Mouse (Mus musculus) thymus, postnatal 14 days (tissue): ENCODE measurements around the gene Mllt11.

Experiments used
- DNase-seq: peaks from one replicate; pipeline ENCODE4 v3.0.0; 2021

Gene Mllt11

GRCm38 (mm10) chr3:95231298-95232221 is at the start of gene Mllt11:
Gene Mllt11 (minus strand): TSS chr3:95232171.
- DNase-seq, result peak; percentile 77

DNA sequence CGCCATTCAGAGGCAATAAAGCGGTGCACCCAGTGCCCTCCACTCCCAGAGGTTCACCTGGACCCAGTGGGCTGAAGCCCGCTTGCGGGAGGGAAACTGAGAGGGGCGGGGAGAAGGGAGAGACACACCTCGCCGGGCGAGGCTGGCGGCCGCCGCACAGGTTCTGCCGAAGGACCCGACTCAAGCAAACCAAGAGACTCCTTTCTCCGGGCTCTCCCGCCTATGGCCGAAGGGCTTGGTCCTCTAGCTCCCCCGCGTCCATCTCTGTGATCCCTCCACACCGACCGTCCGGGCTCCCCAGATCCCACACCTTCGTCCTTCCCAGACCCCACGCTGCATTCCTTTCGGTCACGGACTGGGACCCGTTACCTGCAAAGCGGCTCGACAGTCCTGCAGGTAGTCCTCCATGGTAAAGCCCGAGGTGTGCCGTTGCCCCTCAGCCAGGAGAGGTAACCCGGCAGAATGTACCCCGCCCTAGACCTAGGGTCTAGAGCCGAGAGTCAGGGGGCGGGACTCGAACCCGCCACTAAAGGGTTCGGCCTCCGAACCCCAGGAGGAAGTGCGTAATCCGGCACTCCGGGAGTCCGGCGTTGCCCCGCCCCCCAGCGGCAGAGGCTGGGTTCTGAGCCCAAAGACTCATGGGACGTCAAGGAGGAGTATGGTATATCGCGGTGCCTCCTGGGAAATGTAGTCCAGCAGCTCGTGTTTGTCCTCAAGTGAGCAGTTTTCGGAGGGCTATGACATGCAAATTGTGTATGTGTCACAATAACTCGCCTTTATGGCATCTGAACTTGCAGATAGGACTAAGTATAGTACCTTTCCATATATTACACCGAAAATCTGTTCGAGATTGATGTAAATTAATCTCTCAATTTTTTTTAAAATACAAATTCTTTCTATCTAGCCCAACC is 49.5 kb upstream of the Mllt11 start, which contains the start of the genes Mindy1 and Prune1:
Mindy1 (plus strand) TSS at position 130 of the 911 bp plus-strand sequence.
Prune1 (minus strand) TSS at position 861 of the 911 bp plus-strand sequence.
- peak; percentile 100 for DNase-seq

GRCm38 (mm10) chr3:95280747-95281146 is 48.8 kb upstream of the Mllt11 start:
- no peak for DNase-seq

GRCm38 (mm10) chr3:95277149-95277551 is 45.2 kb upstream of the Mllt11 start:
- DNase-seq, result no peak

DNA sequence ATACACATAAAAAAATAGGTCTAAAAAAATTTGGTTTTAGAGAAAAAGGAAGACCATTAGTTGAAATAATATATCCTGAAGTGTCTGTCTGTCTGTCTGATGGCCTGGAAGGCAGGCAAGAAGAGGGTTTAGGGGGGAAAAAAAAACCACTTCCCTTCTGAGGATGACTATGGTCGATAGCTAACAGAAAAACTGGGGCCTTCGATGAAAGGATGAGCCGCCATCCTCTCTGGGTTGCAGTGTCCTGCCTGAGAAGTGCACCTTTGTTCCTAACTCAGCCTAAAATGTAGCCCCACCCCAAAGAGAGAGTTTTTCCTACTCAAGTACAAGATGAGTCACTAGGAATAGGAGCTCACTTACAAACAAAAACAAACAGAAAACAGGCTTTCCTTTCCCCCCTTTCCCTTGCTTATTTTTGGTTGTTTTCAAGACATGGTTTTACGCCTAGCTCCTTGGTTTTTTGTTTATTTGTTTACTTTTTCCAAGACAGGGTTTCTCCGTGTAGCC is 44.5 kb upstream of the Mllt11 start:
- no peak for DNase-seq

- no peak for DNase-seq
Observed at GRCm38 (mm10) chr3:95275161-95275560, 43.2 kb upstream of the Mllt11 start.

- DNase-seq, result no peak
Observed at GRCm38 (mm10) chr3:95274453-95274852, 42.5 kb upstream of the Mllt11 start.

DNA sequence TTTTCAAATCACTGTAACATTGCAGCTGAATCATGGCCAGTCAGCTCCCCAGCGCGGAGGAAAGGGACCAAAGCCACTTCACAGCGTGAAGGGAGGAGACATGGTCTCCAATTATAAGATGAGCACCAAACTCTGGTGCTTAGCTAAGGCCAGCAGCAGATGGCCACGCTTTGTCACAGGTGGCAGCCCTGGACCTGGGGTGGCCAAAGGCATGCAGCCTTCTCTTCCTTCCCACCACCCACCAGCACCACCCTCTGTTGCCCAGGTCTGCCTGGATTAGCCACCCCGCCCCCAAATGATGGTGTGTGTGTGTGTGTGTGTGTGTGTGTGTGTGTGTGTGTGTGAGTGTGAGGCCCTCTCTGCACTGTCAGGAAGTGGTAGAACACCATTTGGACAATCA is 41.5 kb upstream of the Mllt11 start:
- no peak for DNase-seq

DNA sequence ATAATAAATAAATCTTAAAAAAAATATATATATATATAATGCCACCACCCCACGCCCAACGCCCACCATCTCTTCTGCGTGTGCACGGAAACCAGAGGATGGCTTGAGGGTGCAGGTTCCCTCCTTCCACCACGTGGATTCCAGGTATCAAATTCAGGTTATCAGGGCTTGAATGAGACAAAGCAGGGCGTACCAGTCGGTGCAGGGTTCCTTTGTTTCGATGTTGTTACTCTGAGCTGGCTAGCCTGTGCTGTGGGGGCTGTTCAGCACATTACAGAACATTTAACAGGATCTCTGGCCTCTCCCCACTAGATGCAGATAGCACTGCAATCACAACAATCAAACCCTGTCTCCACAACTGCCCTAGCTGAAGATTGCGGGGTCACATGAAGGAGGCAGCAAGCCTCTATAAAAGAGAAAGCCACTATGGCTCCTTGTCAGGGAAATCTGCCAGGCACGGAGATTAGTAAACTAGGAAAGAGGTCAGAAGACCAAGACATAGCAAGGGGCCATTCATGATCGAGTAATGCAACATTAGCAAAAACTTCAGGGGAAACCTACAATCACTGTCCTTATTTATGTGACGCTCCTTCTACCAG is 38.9 kb upstream of the Mllt11 start:
- no peak for DNase-seq

DNA sequence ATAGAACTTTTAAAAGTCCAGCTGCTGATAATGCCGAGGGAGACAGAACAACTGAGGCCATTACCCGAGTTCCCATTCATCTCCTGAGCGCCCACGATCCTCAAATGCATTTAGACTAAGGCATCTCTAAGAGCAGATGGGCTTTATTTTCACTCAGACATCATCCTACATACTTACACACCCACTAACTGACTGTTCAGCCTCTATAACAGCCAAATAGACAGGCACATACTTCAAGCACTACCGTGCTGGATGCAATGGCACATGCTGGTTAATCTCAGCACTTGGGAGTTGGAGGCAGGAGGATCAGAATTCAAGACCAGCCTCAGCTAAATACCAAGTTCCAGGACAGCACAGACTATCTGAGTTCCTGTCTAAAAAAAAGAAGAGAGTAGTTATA is 37.8 kb upstream of the Mllt11 start:
- no peak for DNase-seq

DNA sequence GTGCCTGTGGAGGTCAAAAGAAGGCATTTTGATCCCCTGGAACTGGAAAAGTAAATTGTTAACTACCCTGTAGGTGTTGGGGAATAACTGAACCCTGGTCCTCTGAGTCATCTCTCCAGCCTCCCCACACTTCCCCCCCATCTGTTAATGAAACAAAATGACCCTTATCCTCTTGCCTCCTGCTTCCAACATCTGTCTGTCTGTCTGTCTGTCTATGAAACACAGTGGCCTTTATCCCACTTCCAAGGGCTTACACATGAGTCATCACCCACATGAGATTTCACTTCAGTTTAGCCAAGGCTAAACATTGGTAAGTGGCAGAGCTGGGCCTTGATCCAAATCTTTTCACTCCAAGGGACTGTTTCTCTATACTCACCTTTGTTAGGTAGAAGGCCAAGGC is 35.9 kb upstream of the Mllt11 start:
- no peak for DNase-seq

- DNase-seq, result no peak
Observed at GRCm38 (mm10) chr3:95266052-95266451, 34.1 kb upstream of the Mllt11 start.

GRCm38 (mm10) chr3:95264724-95265123 is 32.8 kb upstream of the Mllt11 start:
- no peak for DNase-seq

DNA sequence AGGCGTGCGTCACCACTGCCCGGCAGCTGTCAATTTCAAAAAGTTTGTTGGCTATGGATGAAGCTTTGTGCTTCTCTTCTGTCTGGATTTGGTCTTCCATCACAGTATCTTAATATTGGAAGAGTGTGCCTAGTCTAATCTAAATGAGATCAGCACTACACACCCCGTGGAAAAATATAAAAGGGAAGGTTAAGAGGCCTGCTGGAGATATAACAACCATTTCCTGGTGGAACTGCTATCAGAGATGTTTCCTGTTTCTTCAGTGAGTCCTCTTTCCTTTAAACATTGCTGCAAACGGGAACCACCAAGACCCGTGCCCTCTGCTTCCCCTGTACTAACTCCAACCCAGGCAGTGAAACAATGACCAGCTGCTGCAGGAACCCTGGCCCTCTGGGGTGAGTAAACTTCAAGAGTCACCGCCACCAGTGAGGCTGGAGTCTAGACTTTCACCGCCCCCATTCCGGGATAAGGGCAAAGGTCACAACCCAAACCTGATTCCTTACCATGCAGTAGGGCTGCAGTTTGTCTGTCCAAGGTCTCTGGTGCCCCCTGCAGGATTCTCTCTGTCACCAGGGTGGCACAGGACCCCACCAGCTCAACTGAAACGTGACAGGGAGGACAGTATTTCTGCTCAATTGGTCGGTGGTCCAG is 31.2 kb upstream of the Mllt11 start:
- DNase-seq, result peak; percentile 86

- no peak for DNase-seq
Observed at GRCm38 (mm10) chr3:95261975-95262374, 30.0 kb upstream of the Mllt11 start.

DNA sequence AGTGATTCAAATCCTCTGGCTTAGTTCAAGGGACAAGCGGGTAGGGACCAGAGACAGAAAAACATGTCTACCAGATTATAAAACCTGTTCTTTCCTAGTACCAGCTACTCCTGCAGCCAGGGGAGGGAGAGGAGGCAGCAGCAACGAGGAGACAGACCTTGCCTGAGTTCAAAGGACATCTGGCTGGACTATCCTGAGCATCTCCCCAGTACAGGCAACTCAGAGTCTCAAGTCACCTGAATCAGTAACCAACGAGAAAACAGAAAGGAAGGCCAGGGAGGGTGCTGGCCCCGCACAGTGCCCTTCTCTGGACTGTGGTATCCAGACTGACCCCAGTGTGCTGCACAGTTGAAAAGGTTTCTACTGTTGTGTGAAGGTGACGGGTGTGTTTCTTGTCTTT is 25.0 kb upstream of the Mllt11 start:
- DNase-seq, result no peak

DNA sequence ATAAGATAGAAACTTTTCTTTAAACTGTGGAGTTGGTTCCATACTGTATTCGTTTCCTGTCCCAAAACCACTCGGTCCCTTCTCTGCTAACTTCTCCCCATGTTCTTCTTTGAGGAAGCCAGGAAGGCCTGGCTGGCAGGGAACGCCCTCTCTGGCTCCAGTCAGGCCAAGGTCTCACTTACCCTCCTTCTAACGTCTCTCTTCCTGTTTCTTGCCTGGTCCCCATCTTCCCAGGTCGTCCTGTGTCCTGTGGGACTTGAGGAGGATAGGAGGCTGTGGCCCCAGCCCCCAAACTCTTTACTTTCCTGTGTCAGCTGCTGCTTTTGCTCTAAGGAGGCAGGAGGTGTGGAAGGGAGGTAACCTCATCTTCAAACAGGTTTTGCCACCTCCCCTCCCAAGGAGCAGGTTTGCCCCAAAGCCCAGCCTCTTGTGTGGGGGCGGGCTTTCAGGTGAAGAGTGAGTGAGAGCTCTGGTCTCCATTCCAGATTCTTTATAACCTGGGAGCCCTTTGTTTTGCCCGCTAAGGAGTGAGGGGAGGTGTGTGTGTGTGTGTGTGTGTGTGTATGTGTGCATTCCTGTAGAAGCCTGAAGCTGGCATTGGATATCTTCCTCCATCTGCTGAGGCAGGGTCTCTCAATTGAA is 18.9 kb upstream of the Mllt11 start, which contains the start of gene Bnipl:
Bnipl (minus strand) TSS at position 411 of the 642 bp plus-strand sequence.
- DNase-seq, result no peak

- DNase-seq, result no peak
Observed at GRCm38 (mm10) chr3:95250361-95250760, 18.4 kb upstream of the Mllt11 start.

GRCm38 (mm10) chr3:95247660-95248336 is 15.8 kb upstream of the Mllt11 start:
- no peak for DNase-seq

DNA sequence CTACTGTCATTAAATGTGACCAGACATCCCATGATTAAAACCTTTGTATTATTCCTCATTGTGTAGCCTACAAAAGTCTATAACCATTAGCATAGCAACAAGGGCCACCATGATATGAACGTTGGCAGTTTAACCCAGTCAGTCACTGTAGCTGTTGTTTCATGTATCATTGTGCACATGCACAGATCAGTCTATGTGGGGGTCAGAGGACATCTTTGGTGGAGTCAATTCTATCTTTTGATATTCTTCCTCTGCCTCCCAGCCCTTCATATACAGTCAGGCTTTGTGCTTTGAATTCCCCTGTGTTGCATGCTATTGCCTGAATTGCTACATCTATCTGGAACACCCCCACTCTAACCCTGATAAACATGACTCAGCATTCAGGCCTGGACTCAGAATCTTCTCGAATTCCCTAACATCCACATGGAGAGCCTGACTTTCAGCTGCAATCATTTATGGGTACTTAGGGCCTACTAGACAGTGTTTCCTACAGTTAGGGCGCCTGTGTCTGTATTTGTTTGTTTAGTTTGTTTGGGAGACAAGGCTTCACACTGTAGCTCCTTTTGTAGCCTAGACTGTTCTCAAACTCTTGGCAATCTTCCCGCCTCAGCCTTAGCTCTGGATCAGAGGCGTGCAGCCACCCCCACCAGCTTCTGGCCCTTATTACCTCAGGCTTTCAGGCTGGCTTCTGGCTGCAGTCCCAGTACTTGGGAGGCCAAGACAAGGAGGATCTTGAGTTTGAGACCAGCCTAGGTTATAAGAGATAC is 14.7 kb upstream of the Mllt11 start:
- DNase-seq, result no peak
